Mouse (Mus musculus) testis, adult 2 months (tissue): ENCODE measurements around the gene Gm37240.

Experiments
- CTCF ChIP-seq: fragments of 200-500 bp; IDR thresholded peaks from 2 replicates; pipeline ENCODE4 v1.5.1; 2012; ENCODE audit warnings: low read depth, mild to moderate bottlenecking, inconsistent platforms, low read length, moderate library complexity; ENCODE audit not compliant: control insufficient read depth, insufficient read depth, insufficient replicate concordance
- POLR2A ChIP-seq: fragments of 200-500 bp; IDR thresholded peaks from 2 replicates; pipeline ENCODE4 v1.6.1; 2012; ENCODE audit warnings: low read depth, mild to moderate bottlenecking, inconsistent platforms, low read length, moderate library complexity; ENCODE audit not compliant: control insufficient read depth

DNA sequence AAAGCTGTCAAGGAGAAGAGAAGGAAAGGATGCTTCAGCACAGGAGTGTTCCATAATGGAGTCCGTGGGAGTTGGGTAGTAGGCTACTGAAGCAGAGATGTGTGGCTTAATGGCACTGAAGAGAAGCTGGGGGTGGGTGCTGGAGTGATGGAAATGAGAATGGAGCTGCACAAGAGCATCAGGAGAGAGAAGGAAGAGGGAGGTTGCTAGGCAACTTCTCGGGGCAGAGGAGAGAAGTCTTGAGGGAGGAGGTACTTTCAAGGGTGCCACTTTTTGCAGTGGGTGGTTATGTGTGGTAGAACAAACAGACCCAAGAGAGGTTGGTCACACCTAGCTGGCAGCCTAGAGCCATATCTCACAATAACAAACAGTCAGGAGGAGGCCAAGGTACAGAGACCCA, 496.2 kb downstream of the Gm37240 start:
- TF ChIP-seq CTCF (no peak), POLR2A (no peak)
